Comparison of ENCODE assay signal across 22 mouse cellular contexts in the genomic region with DNA sequence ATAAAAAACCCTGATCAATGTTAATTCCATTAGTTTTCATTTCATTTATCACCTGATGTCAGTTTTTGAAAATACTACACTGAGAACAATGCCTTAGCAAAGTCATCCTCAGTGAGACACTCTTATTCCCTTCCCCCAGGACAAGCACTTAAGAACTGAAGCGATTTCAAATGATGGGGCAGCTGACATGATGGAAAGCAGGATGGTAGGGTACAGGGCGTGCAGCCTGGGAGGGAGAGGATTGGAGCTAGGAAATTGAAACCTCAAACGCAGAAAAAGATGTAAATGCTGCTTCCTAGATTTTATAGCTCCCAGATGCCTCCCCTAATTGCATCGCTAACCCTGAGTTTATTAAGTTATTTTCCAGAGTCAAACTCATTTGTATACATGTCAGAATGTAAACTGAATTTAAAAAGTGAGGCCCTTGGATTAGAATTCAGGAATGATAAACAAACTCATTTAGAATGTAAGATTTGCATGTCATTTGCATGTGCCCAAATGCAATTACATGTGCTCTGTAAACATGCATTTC. TPM values are rescaled to one million over a fixed set of nuclear protein-coding genes. Genes with fewer than 3 reads are reported as not detected.
DNase-seq lines count a peak whose midpoint lies in the region; ATAC-seq and TF ChIP-seq lines count a peak whose summit lies in the region.
"Had no signal": no experiment of that assay in that cellular context is flagged by ENCODE, and none has a peak within 500 bp of the region (broad histone marks: within the 10 kb centered on the region; RNA-seq: fewer than 3 reads in every experiment).

No protein-coding gene starts in this region.

- no peak overlapping the region for H3K27ac ChIP-seq in intestine, embryonic 15.5 days
- no peak overlapping the region for H3K27ac ChIP-seq in intestine, postnatal 0 days (ENCODE audit: low read depth, low read length)
- peak overlapping the region; percentile 78 for H3K27ac ChIP-seq in embryonic facial prominence, embryonic 15.5 days (replicated peaks)
- no peak overlapping the region for H3K27ac ChIP-seq in layer of hippocampus, adult 2 months
- H3K27ac ChIP-seq: forebrain, embryonic 15.5 days; heart, adult 2 months; heart, embryonic 15.5 days; limb, embryonic 13.5 days; liver, embryonic 14.5 days had no signal

- ATAC-seq in intestine, embryonic 15.5 days, result peak; percentile 31; the same call in 1 of the 2 replicates
- no peak for ATAC-seq in intestine, postnatal 0 days
- ATAC-seq in embryonic facial prominence, embryonic 15.5 days (ENCODE audit: insufficient number of reproducible peaks, low FRiP score, low TSS enrichment, low read depth), result no peak
- ATAC-seq: forebrain, embryonic 15.5 days; intestine, embryonic 16.5 days; midbrain, embryonic 16.5 days had no signal

- H3K4me3 ChIP-seq in intestine, embryonic 15.5 days (replicated peaks), result no peak overlapping the region
- H3K4me3 ChIP-seq in intestine, postnatal 0 days (ENCODE audit: low read depth, low read length), result no peak overlapping the region
- no peak overlapping the region for H3K4me3 ChIP-seq in embryonic facial prominence, embryonic 15.5 days (replicated peaks)
- H3K4me3 ChIP-seq in layer of hippocampus, adult 2 months, result no peak overlapping the region
- H3K4me3 ChIP-seq: forebrain, embryonic 15.5 days; heart, adult 2 months; heart, embryonic 15.5 days; limb, embryonic 13.5 days had no signal

- no peaks in the 10 kb centered on the region for H3K9me3 ChIP-seq in intestine, embryonic 15.5 days
- no peaks in the 10 kb centered on the region for H3K9me3 ChIP-seq in intestine, postnatal 0 days (ENCODE audit: control insufficient read depth)
- H3K9me3 ChIP-seq in embryonic facial prominence, embryonic 15.5 days (replicated peaks), result no peaks in the 10 kb centered on the region
- H3K9me3 ChIP-seq: forebrain, embryonic 15.5 days; heart, embryonic 15.5 days had no signal

- H3K27me3 ChIP-seq in intestine, embryonic 15.5 days (replicated peaks), result no peaks in the 10 kb centered on the region
- no peaks in the 10 kb centered on the region for H3K27me3 ChIP-seq in intestine, postnatal 0 days (replicated peaks; ENCODE audit: control insufficient read depth, insufficient read depth, low read length)
- no peaks in the 10 kb centered on the region for H3K27me3 ChIP-seq in embryonic facial prominence, embryonic 15.5 days
- H3K27me3 ChIP-seq: forebrain, embryonic 15.5 days; heart, embryonic 15.5 days; limb, embryonic 13.5 days had no signal

- no peaks in the 10 kb centered on the region for H3K36me3 ChIP-seq in intestine, embryonic 15.5 days
- no peaks in the 10 kb centered on the region for H3K36me3 ChIP-seq in intestine, postnatal 0 days (ENCODE audit: control insufficient read depth, insufficient read depth)
- H3K36me3 ChIP-seq in embryonic facial prominence, embryonic 15.5 days, result no peaks in the 10 kb centered on the region
- H3K36me3 ChIP-seq: forebrain, embryonic 15.5 days; heart, embryonic 15.5 days; limb, embryonic 13.5 days had no signal

- H3K4me2 ChIP-seq in intestine, embryonic 15.5 days (replicated peaks), result no peak overlapping the region
- H3K4me2 ChIP-seq in intestine, postnatal 0 days (replicated peaks; ENCODE audit: low read depth), result no peak overlapping the region
- no peak overlapping the region for H3K4me2 ChIP-seq in embryonic facial prominence, embryonic 15.5 days (replicated peaks)
- H3K4me2 ChIP-seq: forebrain, embryonic 15.5 days; heart, embryonic 15.5 days had no signal

- no peaks in the 10 kb centered on the region for H3K4me1 ChIP-seq in intestine, embryonic 15.5 days (replicated peaks)
- H3K4me1 ChIP-seq in intestine, postnatal 0 days (replicated peaks; ENCODE audit: control insufficient read depth, insufficient read depth, low read length), result no peaks in the 10 kb centered on the region
- H3K4me1 ChIP-seq in embryonic facial prominence, embryonic 15.5 days, result 0 out of 2 replicates have a peak, but pooled peaks cover 3% of the 10 kb centered on the region
- H3K4me1 ChIP-seq: forebrain, embryonic 15.5 days; heart, embryonic 15.5 days had no signal

- no peak overlapping the region for H3K9ac ChIP-seq in intestine, embryonic 15.5 days
- H3K9ac ChIP-seq in intestine, postnatal 0 days (ENCODE audit: low read depth, low read length), result no peak overlapping the region
- H3K9ac ChIP-seq in embryonic facial prominence, embryonic 15.5 days, result no peak overlapping the region
- H3K9ac ChIP-seq: forebrain, embryonic 15.5 days; heart, embryonic 15.5 days; limb, embryonic 13.5 days; liver, embryonic 14.5 days had no signal

- DNase-seq in embryo, embryonic 10.5 days (ENCODE audit: low spot score), result peak; percentile 16
- peak; percentile 31 for DNase-seq in mesoderm, embryonic 11.5 days (ENCODE audit: low read depth, low spot score)
- no peak for DNase-seq in spleen, adult 12 weeks (ENCODE audit: low spot score)
- no peak for DNase-seq in layer of hippocampus, adult 2 months (ENCODE audit: low spot score in 2 of 2)
- no peak for DNase-seq in kidney, adult 9 months
- DNase-seq: adrenal gland, adult 2 months; cerebellum, adult 9-11 months; gastrocnemius, postnatal 25 days; heart, adult 2 months; heart, postnatal 4 days; kidney, postnatal 25 days; thymus, adult 2 months had no signal

- no peak for TF ChIP-seq CTCF in intestine, postnatal 0 days (IDR thresholded peaks at IDR 0.05; ENCODE audit: low read depth)
- no peak for TF ChIP-seq CTCF in layer of hippocampus, adult 2 months (conservative IDR thresholded peaks at IDR 0.05)

- WGBS in intestine, embryonic 15.5 days, result 20% methylated on average over 4 of the region's 4 CpGs
- 55% methylated on average over 4 of the region's 4 CpGs for WGBS in intestine, postnatal 0 days
- 28% methylated on average over 4 of the region's 4 CpGs for WGBS in embryonic facial prominence, embryonic 15.5 days

RNA-seq across cellular contexts. Expression of gene Bend5, which starts 58.2 kb away (rescaled TPM):
- polyA plus RNA-seq in intestine, embryonic 15.5 days (2015; fragmentation: Nextera tagmentation; extraction: Ambion mirVana), result 33.9 and 36.6 TPM in 2 replicates
- 26.7 and 28.0 TPM in 2 replicates for polyA plus RNA-seq in intestine, postnatal 0 days (2015; fragmentation: Nextera tagmentation; extraction: Ambion mirVana)
- polyA plus RNA-seq in embryonic facial prominence, embryonic 15.5 days (2015; fragmentation: Nextera tagmentation; extraction: Ambion mirVana), result 137 and 159 TPM in 2 replicates
- 10 to 100 TPM; 13.1 to 13.5 TPM for total RNA-seq in layer of hippocampus, adult 2 months (2021)
- polyA plus RNA-seq: C2C12 had no signal

Comparison
In these comparisons a context has a peak if more than half of its experiments do, and no peak if none do; other contexts are left out.
1. DNase-seq: peak in embryo, embryonic 10.5 days (single experiment) and mesoderm, embryonic 11.5 days (single experiment); none in spleen, adult 12 weeks (single experiment), layer of hippocampus, adult 2 months (0 of 2) and kidney, adult 9 months (single experiment).